Mouse (Mus musculus) fibroblast of lung, adult 2 months (primary cell): ENCODE data around the gene Vmn1r78.
"Not testable (repeated sequence)": the region's sequence is repeated elsewhere in the genome, so short reads cannot be mapped to it uniquely, and the experiment has no call there.

Source experiments
- DNase-seq: peaks from one replicate; pipeline ENCODE4 v3.0.0-alpha.2; 2011; ENCODE audit warnings: low read depth

Gene Vmn1r78

GRCm38 (mm10) chr7:12149957-12150356, at the start of gene Vmn1r78:
TSS of gene Vmn1r78 (plus strand) at chr7:12150257.
- no peak for DNase-seq

GRCm38 (mm10) chr7:12156463-12156862, 6.4 kb downstream of the Vmn1r78 start:
- not testable (repeated sequence) for DNase-seq

- not testable (repeated sequence) for DNase-seq
These were observed 20.9 kb downstream of the Vmn1r78 start, which contains the start of gene Vmn1r79 for GRCm38 (mm10) chr7:12170979-12171378. TSS of gene Vmn1r79 (plus strand) at chr7:12171279.

- DNase-seq, result not testable (repeated sequence)
These were observed 22.9 kb downstream of the Vmn1r78 start for GRCm38 (mm10) chr7:12172926-12173325.

GRCm38 (mm10) chr7:12188986-12189385, 38.9 kb downstream of the Vmn1r78 start, which contains the start of gene Vmn1r80:
TSS of gene Vmn1r80 (plus strand) at chr7:12189286.
- DNase-seq, result no peak

GRCm38 (mm10) chr7:12204141-12204540, 54.1 kb downstream of the Vmn1r78 start:
- no peak for DNase-seq
